Mouse (Mus musculus) heart, postnatal 36 days (tissue): Measurements from ENCODE around the gene BC051019. TPM values are rescaled to one million over a fixed set of nuclear protein-coding genes. Genes with fewer than 3 reads are reported as not detected.

Experiments
- DNase-seq, 2 experiments: peaks; one replicate each; pipeline ENCODE4 v3.0.0; 2021 to 2022
- intact Hi-C: fragments of 180-260 bp; cut with DNase I; formaldehyde crosslinking; loops from one replicate; pipeline ENCODE4 v1.15.1; 2025
- total RNA-seq, 2 experiments: library from RNA; stranded (reverse); gene quantifications; 2 replicates each; pipeline ENCODE4 v1.2.3; 2021

Gene BC051019
- total RNA-seq, 2 experiments from 2014 or later, result not detected

- intact Hi-C loops, result no loop called here
- no peak for DNase-seq
These were observed 13.6 kb downstream of the BC051019 start for GRCm38 (mm10) chr7:109710069-109710468.

DNA sequence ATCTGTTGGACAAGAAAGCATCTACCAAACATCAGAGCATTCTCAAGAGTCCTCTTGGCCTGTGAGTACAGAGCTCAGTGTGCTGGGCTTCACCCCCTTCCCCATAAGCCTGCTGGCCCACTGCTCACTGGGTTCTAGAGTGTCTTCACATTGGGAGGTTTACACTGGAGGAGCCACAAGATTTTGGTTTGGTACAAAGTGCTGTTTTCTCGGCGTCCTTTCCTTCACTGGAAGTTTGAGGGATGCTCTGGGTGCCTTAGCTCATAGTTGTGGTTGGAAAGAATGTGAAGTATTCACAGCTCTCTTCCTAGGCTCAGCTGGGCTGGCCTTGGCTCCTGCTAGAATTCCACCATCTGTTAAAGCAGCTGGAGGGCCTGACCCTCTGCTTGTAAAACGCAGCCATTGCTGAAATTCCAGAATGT, 14.7 kb downstream of the BC051019 start:
- intact Hi-C loops, result loop anchor here (2.0 to 10.0 kb wide), 3 partner anchors 96 to 374 kb away; no protein-coding TSS in a partner anchor
- DNase-seq, result peak; percentile 32 to 41

DNA sequence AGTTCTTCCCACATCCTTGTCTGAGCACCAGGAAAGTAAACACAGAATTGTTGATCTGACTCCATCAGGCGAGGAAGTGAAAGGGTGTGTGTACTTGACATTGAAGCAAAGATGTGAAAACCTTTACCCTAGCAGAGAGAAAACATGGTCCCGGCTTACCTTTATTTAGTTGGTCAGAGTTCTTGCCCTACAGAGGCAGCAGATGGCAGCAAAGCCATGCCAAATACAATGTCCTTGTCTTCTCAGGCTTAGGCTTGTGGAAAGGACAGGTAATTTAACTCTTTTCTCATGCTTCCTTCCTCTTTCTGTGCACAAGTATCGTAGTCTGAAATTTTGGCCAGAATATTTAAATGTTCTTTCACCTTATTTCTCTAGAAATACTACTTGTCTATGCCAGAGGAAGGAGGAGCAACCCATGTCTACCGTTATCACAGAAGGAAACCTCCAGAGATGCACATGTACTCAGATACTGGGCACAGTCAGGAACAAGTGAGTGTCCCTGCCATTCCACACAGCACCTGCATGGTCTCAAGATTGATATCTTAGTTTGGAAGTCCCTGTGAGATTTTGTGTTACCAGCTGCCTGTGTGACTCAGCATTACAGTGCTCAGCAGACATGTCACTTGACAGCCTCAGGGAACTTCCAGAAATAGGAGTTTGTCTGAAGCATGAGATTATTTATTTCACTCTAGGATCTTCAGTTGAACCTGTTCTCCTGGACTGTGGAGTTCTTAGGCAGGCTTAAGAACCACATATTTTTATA, 16.4 kb downstream of the BC051019 start:
- DNase-seq, result peak; percentile 39 to 51
- intact Hi-C loops, result loop anchor here (10.0 kb wide), 1 partner anchor 348 kb away; no protein-coding TSS in a partner anchor

- intact Hi-C loops, result loop anchor here (5.0 to 10.0 kb wide), 2 partner anchors 62 to 350 kb away; no protein-coding TSS in a partner anchor
- no peak for DNase-seq
These were observed 19.2 kb downstream of the BC051019 start for GRCm38 (mm10) chr7:109704461-109704860.

- intact Hi-C loops, result loop anchor here (5.0 to 10.0 kb wide), 2 partner anchors 62 to 351 kb away; no protein-coding TSS in a partner anchor
- no peak for DNase-seq
These were observed 19.7 kb downstream of the BC051019 start for GRCm38 (mm10) chr7:109704016-109704377.

- intact Hi-C loops, result loop anchor here (2.0 to 10.0 kb wide), 4 partner anchors 31 to 351 kb away; partner anchors contain the start of gene Rpl27a
- peak; percentile 96 to 97 for DNase-seq
These were observed 20.2 kb downstream of the BC051019 start, which contains the start of the genes St5 and Akip1 for GRCm38 (mm10) chr7:109703190-109704015. TSS of gene St5 (minus strand) at chr7:109703605. TSS of gene Akip1 (plus strand) at chr7:109703690.

- no peak for DNase-seq
- intact Hi-C loops, result loop anchor here (2.0 to 10.0 kb wide), 4 partner anchors 30 to 352 kb away; partner anchors contain the start of gene Rpl27a
These were observed 20.9 kb downstream of the BC051019 start for GRCm38 (mm10) chr7:109702721-109703120.

- no peak for DNase-seq
- intact Hi-C loops, result loop anchor here (5.0 to 10.0 kb wide), 2 partner anchors 58 to 355 kb away; no protein-coding TSS in a partner anchor
These were observed 23.4 kb downstream of the BC051019 start for GRCm38 (mm10) chr7:109700213-109700612.

- intact Hi-C loops, result no loop called here
- no peak for DNase-seq
These were observed 28.3 kb downstream of the BC051019 start for GRCm38 (mm10) chr7:109695339-109695726.

DNA sequence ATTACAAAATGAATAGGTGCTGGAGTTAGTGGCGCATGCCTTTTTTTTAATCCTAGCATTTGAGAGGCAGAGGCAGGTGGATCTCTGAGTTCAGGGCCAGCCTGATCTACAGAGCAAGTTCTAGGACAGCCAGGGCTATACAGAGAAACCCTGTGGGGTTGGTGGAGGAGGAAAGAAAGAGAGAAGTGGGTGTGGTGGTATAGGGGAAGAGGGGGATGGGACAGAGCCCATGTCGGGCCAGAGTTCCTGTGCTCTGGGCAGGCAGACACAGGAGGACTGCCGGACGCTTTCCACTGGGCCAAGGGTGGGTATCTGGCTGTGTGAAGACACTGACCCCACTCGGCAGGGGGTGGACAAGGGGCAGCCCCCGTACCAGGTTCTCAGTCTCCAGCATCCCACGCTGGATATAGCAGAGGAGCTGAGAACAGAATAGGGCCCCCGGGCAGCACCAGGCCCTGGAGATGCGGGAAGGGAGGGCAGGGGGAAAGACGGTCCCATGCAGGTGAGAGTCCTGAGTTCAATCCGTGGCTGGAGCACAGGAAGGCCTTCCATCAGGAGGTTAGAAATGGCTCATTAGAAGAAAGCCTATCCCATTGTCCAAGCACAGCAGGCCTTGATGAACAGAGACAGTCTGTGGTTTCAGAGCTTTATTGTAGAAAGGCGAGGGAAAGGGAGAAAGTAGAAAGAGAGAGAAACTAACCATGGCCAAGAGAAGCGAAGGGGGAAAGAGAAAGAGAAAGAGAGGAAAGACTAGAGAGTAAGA, 28.9 kb downstream of the BC051019 start:
- intact Hi-C loops, result no loop called here
- no peak for DNase-seq

DNA sequence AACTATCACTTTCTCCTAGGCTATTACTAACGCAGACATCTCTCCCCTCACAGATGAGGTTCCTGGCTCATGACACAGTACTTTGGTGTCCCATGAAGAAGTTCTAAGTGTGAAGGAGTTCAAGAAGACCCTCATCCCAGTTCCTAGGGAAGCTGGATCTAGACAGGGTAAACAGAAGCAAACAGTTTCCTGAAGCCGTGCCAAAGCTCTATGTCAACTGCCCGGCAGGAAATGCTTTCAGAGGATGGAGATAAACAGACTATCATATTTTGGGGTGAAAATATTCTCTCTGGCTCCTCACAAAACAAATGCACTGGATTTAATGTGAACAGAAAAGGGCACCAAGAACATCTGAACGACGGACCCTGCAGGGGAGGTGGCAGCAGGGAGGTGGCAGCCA, 32.7 kb downstream of the BC051019 start:
- DNase-seq, result no peak
- intact Hi-C loops, result no loop called here

DNA sequence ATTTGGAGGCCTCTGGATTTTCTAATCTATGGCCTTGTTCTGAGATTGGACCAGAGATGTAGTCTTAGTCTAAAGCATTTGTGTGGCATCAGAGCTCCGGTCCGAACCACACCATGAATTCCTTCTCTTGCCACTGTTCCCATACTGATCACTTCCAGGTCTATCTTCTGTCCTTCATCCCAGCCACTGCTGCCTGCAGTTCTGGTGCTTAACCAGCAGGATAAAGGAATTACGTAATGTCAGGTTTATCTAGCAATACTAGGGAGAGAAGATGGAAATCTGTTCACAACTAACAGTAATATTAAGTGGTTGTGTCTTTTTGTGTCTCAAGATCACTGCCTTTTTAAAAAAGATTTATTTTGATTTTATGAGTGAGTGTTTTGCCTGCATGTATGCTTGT, 33.5 kb downstream of the BC051019 start:
- no peak for DNase-seq
- intact Hi-C loops, result no loop called here

GRCm38 (mm10) chr7:109686585-109687128, 37.0 kb downstream of the BC051019 start:
- DNase-seq, result no peak
- intact Hi-C loops, result no loop called here

- DNase-seq, result no peak
- intact Hi-C loops, result no loop called here
These were observed 42.8 kb downstream of the BC051019 start for GRCm38 (mm10) chr7:109680879-109681278.

DNA sequence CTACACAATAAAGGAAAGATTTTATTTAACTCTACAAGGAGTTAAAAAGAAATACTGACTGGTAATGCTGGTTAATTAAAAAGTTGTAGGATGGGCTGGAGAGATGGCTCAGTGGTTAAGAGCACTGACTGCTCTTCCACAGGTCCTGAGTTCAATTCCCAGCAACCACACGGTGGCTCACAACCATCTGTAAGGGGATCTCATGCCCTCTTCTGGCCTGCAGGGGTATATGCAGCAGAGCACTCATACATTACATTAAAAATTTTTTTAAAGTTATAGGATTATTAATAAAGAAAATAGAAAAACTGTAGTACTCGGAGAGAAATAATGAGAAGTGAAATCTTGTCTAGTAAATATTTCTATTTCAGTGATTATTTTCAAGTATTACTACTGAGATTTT, 43.4 kb downstream of the BC051019 start:
- no peak for DNase-seq
- intact Hi-C loops, result no loop called here

DNA sequence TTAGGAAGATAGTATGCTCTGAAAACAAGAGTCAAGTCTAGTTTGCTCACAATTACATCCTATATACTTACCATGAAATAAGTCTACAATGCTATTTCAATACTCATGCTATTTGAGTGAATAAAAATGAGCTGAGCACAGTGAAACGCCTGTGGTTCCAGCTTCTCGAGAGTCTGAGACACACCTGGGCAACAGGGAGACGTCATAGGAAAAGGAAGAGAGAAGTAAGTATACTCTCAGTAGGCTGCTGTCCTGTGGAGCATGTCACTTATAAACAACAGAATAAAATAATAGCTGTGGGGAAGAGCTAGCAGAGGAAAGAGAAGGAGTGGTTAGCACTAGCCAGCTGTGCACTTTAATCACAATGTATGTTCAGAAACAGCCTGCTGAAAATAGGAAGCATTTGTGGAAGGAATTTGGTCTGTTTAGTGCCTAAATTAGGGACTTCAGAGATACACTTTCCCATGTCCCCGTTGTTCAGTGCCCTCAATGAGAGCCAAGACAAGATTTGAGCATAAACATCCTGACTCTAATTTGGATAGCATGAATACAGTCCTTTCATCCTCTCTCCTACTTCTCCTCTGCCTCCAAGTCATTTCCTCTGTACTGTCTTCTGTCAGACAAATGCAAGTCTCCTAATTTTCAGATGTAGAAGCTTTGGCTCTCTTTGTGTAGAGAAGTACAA, 48.6 kb downstream of the BC051019 start:
- no peak for DNase-seq
- intact Hi-C loops, result loop anchor here (10.0 kb wide), 1 partner anchor 150 kb away; no protein-coding TSS in a partner anchor

- intact Hi-C loops, result loop anchor here (2.0 to 10.0 kb wide), 2 partner anchors 31 to 147 kb away; partner anchors contain the start of genes Akip1 and St5
- peak; percentile 70 to 72 for DNase-seq
These were observed 51.8 kb downstream of the BC051019 start for GRCm38 (mm10) chr7:109671581-109672471.
